Mouse (Mus musculus) lung, embryonic 16.5 days (tissue): Measurements from ENCODE around the gene AI481877. TPM values are rescaled to one million over a fixed set of nuclear protein-coding genes. Genes with fewer than 3 reads are reported as not detected.

Experiments
- ATAC-seq: fragments of 200-750 bp; cut with Nextera tagmentation; 2 replicates; pipeline ENCODE4 v1.8.0; 2017; ENCODE audit warnings: low read depth, mild to moderate bottlenecking, moderate library complexity
- H3K27ac ChIP-seq: fragments of 300-500 bp; sonication (generic); 2 replicates; pipeline ENCODE4 v1.5.1; 2014; ENCODE audit warnings: mild to moderate bottlenecking, control low read depth, low read length
- H3K27me3 ChIP-seq: fragments of 300-500 bp; sonication (generic); 2 replicates; pipeline ENCODE4 v1.6.1; 2014; ENCODE audit warnings: low read depth, low read length, mixed read lengths; ENCODE audit not compliant: control insufficient read depth, insufficient read depth
- H3K36me3 ChIP-seq: fragments of 300-500 bp; sonication (generic); 2 replicates; pipeline ENCODE4 v1.6.1; 2014; ENCODE audit warnings: low read length; ENCODE audit not compliant: control insufficient read depth, insufficient read depth
- H3K4me1 ChIP-seq: fragments of 300-500 bp; sonication (generic); replicated peaks from 2 replicates; pipeline ENCODE4 v1.6.1; 2014; ENCODE audit warnings: low read length, mixed read lengths; ENCODE audit not compliant: control insufficient read depth, insufficient read depth
- H3K4me2 ChIP-seq: fragments of 300-500 bp; sonication (generic); 2 replicates; pipeline ENCODE4 v1.6.1; 2014; ENCODE audit warnings: low read depth, low read length, control low read depth
- H3K4me3 ChIP-seq: fragments of 300-500 bp; sonication (generic); 2 replicates; pipeline ENCODE4 v1.5.1; 2014; ENCODE audit warnings: mild to moderate bottlenecking, low read length, control low read depth
- H3K9ac ChIP-seq: fragments of 300-500 bp; sonication (generic); 2 replicates; pipeline ENCODE4 v1.6.1; 2014; ENCODE audit warnings: low read length, control low read depth
- H3K9me3 ChIP-seq: fragments of 300-500 bp; sonication (generic); 2 replicates; pipeline ENCODE4 v1.6.1; 2016; ENCODE audit warnings: low read length; ENCODE audit not compliant: control insufficient read depth
- WGBS: fragments of 180-500 bp; shearing (Covaris S2); extraction: QIAGEN DNeasy Blood & Tissue Kit; methylation state at CpG from one replicate; pipeline ENCODE4 v1.1.7; 2014; 5-methylcytosine and 5-hydroxymethylcytosine counted together
- polyA plus RNA-seq: library from polyadenylated mRNA; unstranded; fragments of >200 nt; fragmentation: Nextera tagmentation; extraction: Ambion mirVana; gene quantifications from 2 replicates; pipeline ENCODE4 v1.2.1, GENCODE M21; 2015

The AI481877 gene
- polyA plus RNA-seq, 1 experiment from 2014 or later: not detected

DNA sequence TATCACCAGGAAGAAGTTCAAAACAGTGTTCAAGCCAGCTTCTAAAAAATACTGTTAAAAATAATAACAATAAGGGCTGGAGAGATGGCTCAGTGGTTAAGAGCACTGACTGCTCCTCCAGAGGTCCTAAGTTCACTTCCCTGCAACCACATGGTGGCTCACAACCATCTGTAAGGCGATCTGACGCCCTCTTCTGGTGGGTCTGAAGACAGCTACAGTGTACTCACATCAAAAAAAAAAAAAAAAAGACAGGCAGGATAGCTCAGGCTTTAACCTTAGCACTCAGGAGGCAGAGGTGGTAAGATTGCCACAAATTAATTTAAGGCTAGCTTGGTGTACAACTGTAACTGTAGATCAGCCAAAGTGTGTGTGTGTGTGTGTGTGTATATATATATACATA lies 138.2 kb downstream of the AI481877 start:
- no peak for ATAC-seq
- Histone ChIP-seq H3K27ac (no peak overlapping the region), H3K9ac (no peak overlapping the region), H3K9me3 (no peaks in the 10 kb centered on the region), H3K36me3 (no peaks in the 10 kb centered on the region), H3K4me1 (peaks cover 17% of the 10 kb centered on the region), H3K4me2 (no peak overlapping the region), H3K27me3 (no peaks in the 10 kb centered on the region), H3K4me3 (no peak overlapping the region)
- WGBS: 0% methylated on average over 2 of the region's 2 CpGs

DNA sequence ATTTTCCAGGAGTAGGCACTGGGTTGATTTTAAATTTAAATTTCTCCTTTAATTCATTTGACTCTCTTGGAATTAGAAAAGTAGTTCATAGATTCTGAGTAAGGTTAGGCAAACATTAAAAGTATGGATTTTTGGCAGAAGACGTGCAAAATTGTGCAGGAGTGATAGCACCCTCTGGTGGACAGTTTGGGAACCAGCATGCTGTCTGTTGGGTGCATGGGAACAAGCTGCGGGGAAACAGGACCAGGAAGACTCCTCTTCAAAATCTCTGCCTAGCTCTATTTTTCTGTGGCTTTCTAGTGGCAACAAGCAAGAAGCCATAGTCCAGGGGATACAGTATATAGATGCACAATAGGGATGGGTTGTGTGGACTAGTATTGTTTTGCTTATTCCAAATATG lies 139.1 kb downstream of the AI481877 start:
- Histone ChIP-seq H3K36me3 (no peaks in the 10 kb centered on the region), H3K4me1 (peaks cover 12% of the 10 kb centered on the region), H3K27me3 (no peaks in the 10 kb centered on the region), H3K4me2 (no peak overlapping the region), H3K4me3 (no peak overlapping the region), H3K9me3 (no peaks in the 10 kb centered on the region), H3K27ac (no peak overlapping the region), H3K9ac (no peak overlapping the region)
- no peak for ATAC-seq
- 4% methylated on average over 2 of the region's 2 CpGs for WGBS

DNA sequence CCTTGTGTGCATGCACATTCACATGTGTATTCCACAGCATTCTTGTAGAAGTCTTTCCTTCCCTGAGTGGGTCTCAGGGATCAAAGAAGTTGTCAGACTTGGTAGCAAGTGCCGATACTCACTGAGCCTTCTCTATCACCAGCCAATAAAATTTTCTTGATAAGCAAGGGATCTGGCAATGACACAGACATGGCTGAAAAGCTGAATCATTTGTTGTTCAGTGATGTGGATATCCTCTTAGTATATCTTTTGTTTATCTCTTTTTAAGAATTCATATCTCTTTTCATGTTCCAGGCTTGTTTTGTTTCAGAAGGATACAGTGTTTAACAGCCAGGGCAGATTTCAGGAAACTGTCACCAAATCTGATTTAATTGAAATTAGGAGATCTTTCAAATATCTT lies 140.1 kb downstream of the AI481877 start:
- Histone ChIP-seq H3K9me3 (no peaks in the 10 kb centered on the region), H3K9ac (no peak overlapping the region), H3K4me1 (peaks cover 2% of the 10 kb centered on the region; the same call in 1 of the 2 replicates), H3K27me3 (no peaks in the 10 kb centered on the region), H3K27ac (no peak overlapping the region), H3K4me3 (no peak overlapping the region), H3K4me2 (no peak overlapping the region), H3K36me3 (no peaks in the 10 kb centered on the region)
- 58% methylated on average over 1 of the region's 1 CpGs for WGBS
- no peak for ATAC-seq

DNA sequence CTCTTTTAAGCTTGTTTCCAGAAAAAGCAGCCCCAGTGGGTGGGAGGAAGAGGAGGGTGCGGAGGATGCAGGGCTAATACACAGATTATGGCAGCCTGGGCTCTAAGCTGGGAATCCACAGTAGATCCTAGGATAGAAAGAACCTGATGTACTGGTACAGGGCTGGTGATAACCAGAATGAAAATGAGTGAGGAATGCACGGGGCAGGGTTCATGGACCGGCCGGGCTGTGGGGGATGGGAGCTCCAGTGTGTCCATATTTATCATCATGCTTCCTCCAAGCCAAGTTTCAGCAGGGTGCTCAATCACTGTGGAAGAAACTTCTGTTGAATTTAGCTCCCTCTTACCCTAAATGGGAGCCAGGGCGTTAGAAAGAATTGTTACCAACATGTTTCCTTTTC lies 141.7 kb downstream of the AI481877 start:
- Histone ChIP-seq H3K9me3 (no peaks in the 10 kb centered on the region), H3K27ac (no peak overlapping the region), H3K36me3 (no peaks in the 10 kb centered on the region), H3K4me2 (no peak overlapping the region), H3K4me3 (no peak overlapping the region), H3K9ac (no peak overlapping the region), H3K4me1 (no peaks in the 10 kb centered on the region; the same call in 1 of the 2 replicates), H3K27me3 (no peaks in the 10 kb centered on the region)
- no peak for ATAC-seq
- 39% methylated on average over 5 of the region's 5 CpGs for whole genome bisulfite sequencing

DNA sequence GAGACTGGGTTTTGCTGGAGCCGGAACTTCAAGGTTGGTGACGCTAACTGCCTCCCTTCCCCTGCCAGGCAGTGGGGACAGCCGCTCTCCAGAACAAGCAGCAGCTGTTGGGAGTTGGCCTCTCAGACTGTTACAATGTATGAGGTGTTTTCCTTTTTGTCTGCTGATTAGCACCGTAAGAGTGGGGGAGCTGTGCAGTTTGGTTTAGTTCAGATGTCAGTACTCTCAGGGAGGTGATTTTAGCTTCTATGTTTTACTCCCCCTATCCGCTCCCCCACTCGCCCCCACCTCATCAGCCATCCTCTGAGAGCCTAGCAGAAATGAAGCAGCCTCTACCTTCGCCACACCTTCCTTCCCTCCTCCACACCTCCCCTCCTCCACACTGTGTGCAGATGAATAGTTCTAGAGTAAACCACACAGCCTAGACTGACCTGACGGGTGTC lies 143.5 kb downstream of the AI481877 start:
- Histone ChIP-seq H3K4me2 (no peak overlapping the region), H3K9me3 (no peaks in the 10 kb centered on the region), H3K4me3 (no peak overlapping the region), H3K27me3 (no peaks in the 10 kb centered on the region), H3K36me3 (no peaks in the 10 kb centered on the region), H3K4me1 (no peaks in the 10 kb centered on the region; the same call in 1 of the 2 replicates), H3K9ac (no peak overlapping the region), H3K27ac (no peak overlapping the region)
- WGBS: 37% methylated on average over 8 of the region's 8 CpGs
- no peak for ATAC-seq

DNA sequence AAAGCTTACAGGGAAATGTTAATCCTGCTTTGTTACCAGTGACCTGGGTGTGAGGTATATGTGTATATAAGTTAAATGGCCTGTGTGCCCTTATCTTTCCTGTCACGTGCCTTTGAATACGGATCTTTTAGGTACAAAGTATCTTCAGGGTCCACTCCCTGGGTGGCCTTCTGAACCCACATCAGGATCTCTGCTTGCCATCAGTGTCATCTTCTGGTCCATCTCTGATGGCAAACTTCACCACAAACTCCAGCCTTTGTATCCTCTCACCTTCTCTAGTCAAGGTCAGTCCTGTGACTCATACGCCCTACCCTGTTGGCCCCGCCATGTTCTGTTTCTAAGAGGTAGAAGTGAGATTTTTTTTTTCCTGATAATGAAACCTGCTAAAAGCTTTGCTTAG lies 144.0 kb downstream of the AI481877 start, which contains the start of gene Dnajc25:
Gene Dnajc25 (plus strand): TSS at position 301 of the 400 bp plus-strand sequence.
- Histone ChIP-seq H3K9me3 (no peaks in the 10 kb centered on the region), H3K27me3 (no peaks in the 10 kb centered on the region), H3K27ac (no peak within 1 kb of the TSS), H3K4me3 (no peak within 1 kb of the TSS), H3K9ac (no peak within 1 kb of the TSS), H3K4me1 (no peaks in the 10 kb centered on the region; the same call in 1 of the 2 replicates), H3K36me3 (no peaks in the 10 kb centered on the region), H3K4me2 (no peak within 1 kb of the TSS)
- WGBS: 61% methylated on average over 4 of the region's 4 CpGs
- no peak for ATAC-seq

Other genes starting within 250 kb of the AI481877 start
- 24.9 and 26.1 TPM in 2 replicates for gene Ecpas, start 226.2 kb downstream of the AI481877 start, polyA plus RNA-seq
- gene Zkscan16, start 195.4 kb downstream of the AI481877 start, polyA plus RNA-seq: 0.16 and 0.30 TPM in 2 replicates
- gene Ptgr1, start 151.9 kb downstream of the AI481877 start, polyA plus RNA-seq: 43.5 and 46.9 TPM in 2 replicates
- 7.5 and 14.4 TPM in 2 replicates for gene Dnajc25, start 143.9 kb downstream of the AI481877 start, polyA plus RNA-seq
- gene Gm20503, start 135.8 kb downstream of the AI481877 start, polyA plus RNA-seq: 7.6 and 9.3 TPM in 2 replicates
- gene Gng10, start 103.9 kb downstream of the AI481877 start, polyA plus RNA-seq: 114 and 119 TPM in 2 replicates
- 9.7 and 10.5 TPM in 2 replicates for gene Ugcg, start 50.3 kb upstream of the AI481877 start, polyA plus RNA-seq